Mouse (Mus musculus) forebrain, embryonic 11.5 days (tissue): Measurements from ENCODE around the gene Ankrd23. TPM values are rescaled to one million over a fixed set of nuclear protein-coding genes. Genes with fewer than 3 reads are reported as not detected.

Experiments used
- ATAC-seq: fragments of 200-750 bp; cut with Nextera tagmentation; replicated peaks from 2 replicates; pipeline ENCODE4 v1.8.0; 2017; ENCODE audit warnings: moderate TSS enrichment; ENCODE audit not compliant: low FRiP score
- DNase-seq: peaks from one replicate; pipeline ENCODE4 v3.0.0-alpha.2; 2017; ENCODE audit warnings: low spot score
- H3K27ac ChIP-seq: fragments of 300-500 bp; sonication (generic); 2 replicates; pipeline ENCODE4 v1.5.1; 2014; ENCODE audit warnings: low read depth, low read length
- H3K27me3 ChIP-seq: fragments of 300-500 bp; sonication (generic); 2 replicates; pipeline ENCODE4 v1.6.1; 2014; ENCODE audit warnings: mild to moderate bottlenecking, low read length, mixed read lengths; ENCODE audit not compliant: control insufficient read depth, insufficient read depth
- H3K36me3 ChIP-seq: fragments of 300-500 bp; sonication (generic); 2 replicates; pipeline ENCODE4 v1.6.1; 2014; ENCODE audit warnings: mild to moderate bottlenecking, low read length, moderate library complexity, mixed read lengths; ENCODE audit not compliant: control insufficient read depth, insufficient read depth
- H3K4me1 ChIP-seq: fragments of 300-500 bp; sonication (generic); replicated peaks from 2 replicates; pipeline ENCODE4 v1.6.1; 2014; ENCODE audit warnings: low read length, mixed read lengths; ENCODE audit not compliant: control insufficient read depth, insufficient read depth
- H3K4me2 ChIP-seq: fragments of 300-500 bp; sonication (generic); 2 replicates; pipeline ENCODE4 v1.6.1; 2014; ENCODE audit warnings: low read depth, mild to moderate bottlenecking, low read length, moderate library complexity, mixed read lengths; ENCODE audit not compliant: severe bottlenecking
- H3K4me3 ChIP-seq: fragments of 300-500 bp; sonication (generic); 2 replicates; pipeline ENCODE4 v1.5.1; 2014; ENCODE audit warnings: low read depth, low read length
- H3K9ac ChIP-seq: fragments of 300-500 bp; sonication (generic); 2 replicates; pipeline ENCODE4 v1.6.1; 2014; ENCODE audit warnings: low read length
- H3K9me3 ChIP-seq: fragments of 300-500 bp; sonication (generic); 2 replicates; pipeline ENCODE4 v1.6.1; 2016; ENCODE audit warnings: low read length, mixed read lengths; ENCODE audit not compliant: control insufficient read depth
- WGBS: fragments of 180-500 bp; shearing (Covaris S2); extraction: QIAGEN DNeasy Blood & Tissue Kit; methylation state at CpG from one replicate; pipeline ENCODE4 v1.1.7; 2014; 5-methylcytosine and 5-hydroxymethylcytosine counted together
- polyA plus RNA-seq: library from polyadenylated mRNA; unstranded; fragments of >200 nt; fragmentation: Nextera tagmentation; extraction: Ambion mirVana; gene quantifications from 2 replicates; pipeline ENCODE4 v1.2.1, GENCODE M21; 2014

Ankrd23 gene
- polyA plus RNA-seq, 1 experiment from 2014 or later, result 16.5 TPM

GRCm38 (mm10) chr1:36542925-36543324, 6.2 kb upstream of the Ankrd23 start:
- no peak for DNase-seq
- WGBS, result 93% methylated on average over 9 of the region's 9 CpGs
- no peaks in the 10 kb centered on the region for H3K36me3 ChIP-seq
- H3K4me2 ChIP-seq, result no peak overlapping the region
- no peak overlapping the region for H3K4me3 ChIP-seq
- no peaks in the 10 kb centered on the region for H3K27me3 ChIP-seq
- H3K9me3 ChIP-seq, result no peaks in the 10 kb centered on the region
- H3K4me1 ChIP-seq, result peaks cover 11% of the 10 kb centered on the region
- no peak overlapping the region for H3K9ac ChIP-seq
- no peak for ATAC-seq
- no peak overlapping the region for H3K27ac ChIP-seq

GRCm38 (mm10) chr1:36541844-36542243, 5.2 kb upstream of the Ankrd23 start:
- H3K4me3 ChIP-seq, result no peak overlapping the region
- H3K9ac ChIP-seq, result no peak overlapping the region
- 95% methylated on average over 16 of the region's 16 CpGs for WGBS
- peaks cover 7% of the 10 kb centered on the region; the same call in 1 of the 2 replicates for H3K4me1 ChIP-seq
- no peaks in the 10 kb centered on the region for H3K27me3 ChIP-seq
- no peak overlapping the region for H3K4me2 ChIP-seq
- H3K27ac ChIP-seq, result no peak overlapping the region
- DNase-seq, result no peak
- no peak for ATAC-seq
- no peaks in the 10 kb centered on the region for H3K36me3 ChIP-seq
- H3K9me3 ChIP-seq, result no peaks in the 10 kb centered on the region

DNA sequence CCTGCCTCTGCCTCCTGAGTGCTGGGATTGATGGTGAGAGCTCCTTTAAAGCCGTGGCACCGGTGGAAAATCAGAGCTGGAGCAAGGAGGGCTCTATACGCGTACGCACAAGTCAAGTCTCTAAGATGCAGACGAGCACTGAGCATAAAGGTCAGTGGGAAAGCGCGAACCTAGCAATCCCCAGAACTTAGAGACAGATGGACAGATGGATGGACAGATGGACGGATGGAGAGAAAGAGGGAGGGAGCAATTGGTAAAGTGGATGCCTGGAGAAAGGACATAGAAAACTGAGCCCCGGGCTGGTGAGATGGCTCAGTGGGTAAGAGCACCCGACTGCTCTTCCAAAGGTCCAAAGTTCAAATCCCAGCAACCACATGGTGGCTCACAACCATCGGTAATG, 4.1 kb upstream of the Ankrd23 start:
- H3K27me3 ChIP-seq, result no peaks in the 10 kb centered on the region
- DNase-seq (no peak), ATAC-seq (no peak)
- no peaks in the 10 kb centered on the region for H3K9me3 ChIP-seq
- 96% methylated on average over 12 of the region's 12 CpGs for WGBS
- H3K4me2 ChIP-seq, result no peak overlapping the region
- no peak overlapping the region for H3K27ac ChIP-seq
- H3K4me3 ChIP-seq, result no peak overlapping the region
- H3K4me1 ChIP-seq, result 0 out of 2 replicates have a peak, but pooled peaks cover 2% of the 10 kb centered on the region
- H3K9ac ChIP-seq, result no peak overlapping the region
- H3K36me3 ChIP-seq, result no peaks in the 10 kb centered on the region

- Histone ChIP-seq H3K27ac (no peak overlapping the region), H3K9ac (no peak overlapping the region), H3K4me3 (no peak overlapping the region), H3K4me1 (no peaks in the 10 kb centered on the region), H3K4me2 (no peak overlapping the region), H3K27me3 (no peaks in the 10 kb centered on the region), H3K36me3 (no peaks in the 10 kb centered on the region), H3K9me3 (no peaks in the 10 kb centered on the region)
- WGBS, result 88% methylated on average over 11 of the region's 11 CpGs
- DNase-seq (no peak), ATAC-seq (no peak)
These were observed 3.4 kb upstream of the Ankrd23 start for GRCm38 (mm10) chr1:36540132-36540531.

DNA sequence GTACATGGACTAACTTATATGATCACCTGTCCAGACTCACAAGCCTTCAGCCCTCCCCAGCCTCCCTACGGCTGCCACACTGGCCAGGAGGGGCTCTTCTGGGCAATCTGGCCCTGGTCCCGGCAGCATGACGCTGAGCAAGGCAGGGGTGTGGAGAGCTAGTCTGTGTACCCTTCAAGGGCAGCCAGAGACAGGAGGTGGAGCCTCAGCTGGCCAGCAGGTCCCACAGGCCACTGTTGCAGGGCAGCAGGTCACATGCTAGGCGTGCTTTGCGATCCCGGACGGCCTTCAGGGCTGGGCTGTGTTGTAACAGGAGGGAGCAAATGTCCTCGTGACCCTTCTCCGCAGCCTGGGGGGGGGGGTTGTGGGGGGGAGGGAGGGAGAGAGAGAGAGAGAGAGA, 2.5 kb upstream of the Ankrd23 start, which contains the start of gene Gm42417:
Gene Gm42417 (minus strand): TSS at position 244 of the 400 bp plus-strand sequence.
- H3K4me2 ChIP-seq, result no peak within 1 kb of the TSS
- DNase-seq (no peak), ATAC-seq (no peak)
- H3K27me3 ChIP-seq, result no peaks in the 10 kb centered on the region
- no peaks in the 10 kb centered on the region for H3K36me3 ChIP-seq
- 65% methylated on average over 9 of the region's 9 CpGs for WGBS
- no peak within 1 kb of the TSS for H3K4me3 ChIP-seq
- H3K27ac ChIP-seq, result no peak within 1 kb of the TSS
- no peaks in the 10 kb centered on the region for H3K9me3 ChIP-seq
- no peaks in the 10 kb centered on the region for H3K4me1 ChIP-seq
- H3K9ac ChIP-seq, result no peak within 1 kb of the TSS

- 88% methylated on average over 4 of the region's 4 CpGs for WGBS
- Histone ChIP-seq H3K9me3 (no peaks in the 10 kb centered on the region), H3K27ac (no peak overlapping the region), H3K4me3 (no peak overlapping the region), H3K27me3 (no peaks in the 10 kb centered on the region), H3K9ac (no peak overlapping the region), H3K36me3 (no peaks in the 10 kb centered on the region), H3K4me1 (no peaks in the 10 kb centered on the region), H3K4me2 (no peak overlapping the region)
- DNase-seq, result no peak
- ATAC-seq, result no peak
These were observed 2.0 kb upstream of the Ankrd23 start for GRCm38 (mm10) chr1:36538727-36539126.

DNA sequence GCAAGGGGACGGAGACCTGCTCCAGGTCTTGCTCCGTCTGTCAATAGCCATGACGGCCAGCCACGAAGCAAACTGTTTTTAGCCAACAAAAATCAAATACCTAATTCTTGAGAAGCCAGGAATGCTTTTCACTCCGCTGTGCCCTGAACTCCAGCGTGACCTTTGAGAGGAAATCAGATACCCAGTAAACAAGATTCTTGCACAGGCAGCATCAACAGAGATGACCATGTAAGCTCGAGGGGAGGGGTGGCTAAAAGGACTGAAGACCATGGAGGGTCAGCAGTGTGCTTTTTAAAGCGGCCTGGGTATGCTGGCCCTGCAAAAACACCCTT, 320 bp downstream of the Ankrd23 start:
- no peaks in the 10 kb centered on the region for H3K9me3 ChIP-seq
- H3K4me3 ChIP-seq, result no peak overlapping the region
- WGBS, result 82% methylated on average over 8 of the region's 8 CpGs
- ATAC-seq, result no peak
- no peaks in the 10 kb centered on the region for H3K4me1 ChIP-seq
- H3K27ac ChIP-seq, result no peak overlapping the region
- no peaks in the 10 kb centered on the region for H3K27me3 ChIP-seq
- no peak overlapping the region for H3K4me2 ChIP-seq
- no peaks in the 10 kb centered on the region for H3K36me3 ChIP-seq
- H3K9ac ChIP-seq, result no peak overlapping the region
- DNase-seq, result no peak

GRCm38 (mm10) chr1:36535477-36536396, 946 bp downstream of the Ankrd23 start:
- Histone ChIP-seq H3K9ac (no peak overlapping the region), H3K27ac (no peak overlapping the region), H3K4me1 (no peaks in the 10 kb centered on the region), H3K4me2 (no peak overlapping the region), H3K36me3 (no peaks in the 10 kb centered on the region), H3K27me3 (no peaks in the 10 kb centered on the region), H3K4me3 (no peak overlapping the region), H3K9me3 (no peaks in the 10 kb centered on the region)
- WGBS, result 89% methylated on average over 11 of the region's 11 CpGs
- DNase-seq (no peak), ATAC-seq (no peak)

- DNase-seq (no peak), ATAC-seq (no peak)
- Histone ChIP-seq H3K4me3 (no peak overlapping the region), H3K27ac (no peak overlapping the region), H3K36me3 (no peaks in the 10 kb centered on the region), H3K9me3 (no peaks in the 10 kb centered on the region), H3K4me1 (no peaks in the 10 kb centered on the region), H3K27me3 (no peaks in the 10 kb centered on the region), H3K4me2 (no peak overlapping the region), H3K9ac (no peak overlapping the region)
- WGBS, result 80% methylated on average over 6 of the region's 6 CpGs
These were observed 2.1 kb downstream of the Ankrd23 start for GRCm38 (mm10) chr1:36534595-36535058.
